Mouse (Mus musculus): ENCODE results near the gene Pcsk7. TPM values are rescaled to one million over a fixed set of nuclear protein-coding genes. Genes with fewer than 3 reads are reported as not detected.

Gene Pcsk7
- total RNA-seq, 2 experiments from 2014 or later, result 12.6 to 13.9 TPM

DNA sequence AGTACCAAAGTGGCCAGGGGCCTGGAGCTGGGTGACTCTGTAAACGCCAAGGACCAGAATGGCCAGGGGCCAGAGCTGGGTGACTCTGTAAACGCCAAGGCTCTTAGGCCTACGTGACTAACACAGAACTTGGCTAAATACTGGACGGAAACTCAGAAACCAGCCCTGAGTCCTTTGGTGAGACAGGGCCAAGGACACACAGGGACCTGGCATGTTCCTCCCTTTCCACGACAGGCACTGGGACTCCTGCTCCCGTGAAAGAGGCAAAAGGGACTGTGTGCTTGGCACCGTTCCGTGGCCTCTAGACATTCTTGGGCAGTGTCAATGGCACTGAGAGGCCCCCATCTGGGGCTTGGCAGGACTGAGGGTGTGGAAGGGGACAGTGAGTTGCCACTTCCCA, 31.8 kb downstream of the Pcsk7 start:
- no peak for ATAC-seq (replicated peaks; ENCODE audit: poor library complexity, severe bottlenecking)

DNA sequence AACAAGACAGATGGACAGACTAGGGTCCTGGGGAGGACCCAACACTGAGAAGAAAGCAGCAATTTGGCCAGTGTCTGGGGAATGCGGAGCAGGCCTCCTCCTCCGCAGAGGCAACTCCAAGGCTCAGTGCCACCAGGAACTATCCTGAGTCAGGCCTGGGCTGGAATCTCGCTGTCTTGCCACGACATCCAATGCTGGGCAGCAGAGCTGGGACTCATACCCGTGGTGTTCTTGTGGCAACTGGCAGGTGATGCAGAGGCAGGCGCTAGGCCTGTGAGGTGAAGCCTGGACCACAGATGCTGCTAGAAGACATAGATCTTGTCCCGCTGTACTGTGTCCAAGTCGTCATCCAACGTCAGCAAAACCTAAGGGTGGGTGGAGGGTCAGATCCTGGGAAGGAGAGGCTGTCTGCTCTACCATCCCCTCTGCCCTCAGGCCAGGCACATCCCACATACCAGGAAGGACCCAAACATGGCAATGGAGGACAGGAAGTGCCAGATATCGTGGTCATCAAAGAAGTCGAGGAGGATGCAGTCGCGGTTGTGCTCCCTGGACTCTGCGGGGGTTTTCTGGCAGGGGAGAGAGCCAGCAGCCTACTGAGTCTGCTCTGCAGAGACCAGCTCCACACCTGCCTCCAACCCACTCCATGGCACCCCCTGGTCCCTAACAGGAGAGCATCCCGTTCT, 32.8 kb downstream of the Pcsk7 start:
- no peak for ATAC-seq (replicated peaks; ENCODE audit: poor library complexity, severe bottlenecking)

DNA sequence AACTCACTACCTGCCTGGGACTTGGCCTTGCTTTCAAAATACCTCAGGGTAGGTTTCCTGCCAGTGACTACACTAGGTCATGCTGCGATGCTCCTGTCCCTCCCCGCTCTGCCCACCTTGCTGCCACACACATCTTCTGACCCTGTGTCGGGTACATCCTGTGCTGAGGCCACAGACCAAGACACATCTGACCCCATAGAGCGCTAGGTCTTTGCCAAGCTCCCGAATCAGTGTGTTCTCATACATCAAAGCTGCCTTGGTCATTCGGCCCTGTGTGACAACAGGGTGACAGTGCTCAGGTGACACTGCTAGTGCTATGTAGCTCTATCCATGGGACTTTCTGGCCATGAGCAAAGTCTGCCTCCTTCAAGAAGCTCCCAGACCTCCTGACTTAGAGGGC, 33.5 kb downstream of the Pcsk7 start:
- ATAC-seq (replicated peaks; ENCODE audit: poor library complexity, severe bottlenecking), result no peak

DNA sequence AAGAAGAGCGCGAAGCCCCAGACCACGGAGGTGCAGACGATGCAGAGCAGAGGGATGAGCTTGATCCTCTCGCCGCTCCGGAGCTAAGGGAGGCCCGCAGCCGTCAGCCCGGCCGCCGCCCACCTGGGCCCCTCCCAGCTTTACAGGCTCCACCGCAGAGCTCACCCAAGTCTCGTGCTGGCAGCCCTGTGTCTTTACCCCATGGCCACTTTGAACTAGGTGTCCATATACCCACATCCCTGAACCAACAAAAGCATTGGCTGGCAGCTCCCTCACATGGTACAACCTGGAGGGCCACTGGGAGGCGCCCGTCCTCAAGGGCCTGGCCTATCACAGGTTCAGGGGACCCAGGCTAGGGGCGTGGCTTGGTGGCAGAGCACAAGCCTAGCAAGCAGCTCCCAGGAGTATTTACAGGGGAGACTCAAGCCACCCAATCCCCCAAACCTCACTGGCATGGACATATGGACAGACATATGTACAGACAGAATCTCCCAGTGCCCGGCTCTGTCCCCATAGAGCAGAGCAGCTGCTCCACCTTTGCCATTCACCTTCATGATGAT, 35.1 kb downstream of the Pcsk7 start:
- no peak for ATAC-seq (replicated peaks; ENCODE audit: poor library complexity, severe bottlenecking)

DNA sequence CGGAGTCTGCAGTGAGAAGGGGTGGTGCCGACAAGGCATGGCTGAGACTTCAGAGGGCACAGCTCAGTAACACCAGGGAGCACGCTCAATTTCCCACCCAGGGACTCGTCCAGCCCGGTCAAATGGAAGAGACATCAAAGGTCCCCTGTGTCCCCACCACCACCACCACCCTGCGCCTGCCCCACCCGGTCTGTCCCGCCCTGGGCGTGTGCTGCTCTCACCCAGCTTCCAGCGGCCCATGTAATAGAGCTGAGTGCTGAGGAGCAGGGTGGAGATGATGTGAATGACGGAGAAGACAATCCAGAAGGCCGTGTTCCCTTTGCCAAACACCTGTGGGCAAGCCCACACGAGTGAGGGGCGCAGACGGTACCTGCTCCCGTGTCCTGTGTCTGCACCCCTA, 36.2 kb downstream of the Pcsk7 start:
- no peak for ATAC-seq (replicated peaks; ENCODE audit: poor library complexity, severe bottlenecking)

DNA sequence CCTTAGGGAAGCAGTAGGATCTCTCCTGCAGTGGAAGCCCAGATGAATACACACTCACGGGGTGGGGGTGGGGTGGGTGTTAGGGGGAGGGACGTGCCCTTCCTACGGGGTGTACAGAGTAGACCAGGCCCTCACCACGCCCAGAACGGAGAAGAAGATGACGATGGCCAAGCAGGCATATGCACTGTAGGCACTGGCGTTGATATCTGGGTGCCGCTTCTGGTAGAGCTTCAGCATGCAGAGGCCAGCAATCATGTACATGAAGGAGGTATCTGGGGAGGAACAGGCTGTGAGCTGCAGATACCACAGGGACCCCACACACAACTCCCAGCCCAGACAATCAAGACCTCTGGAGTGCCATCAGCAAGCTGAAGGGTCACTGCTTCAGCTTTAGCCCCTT, 36.6 kb downstream of the Pcsk7 start:
- no peak for ATAC-seq (replicated peaks; ENCODE audit: poor library complexity, severe bottlenecking)

DNA sequence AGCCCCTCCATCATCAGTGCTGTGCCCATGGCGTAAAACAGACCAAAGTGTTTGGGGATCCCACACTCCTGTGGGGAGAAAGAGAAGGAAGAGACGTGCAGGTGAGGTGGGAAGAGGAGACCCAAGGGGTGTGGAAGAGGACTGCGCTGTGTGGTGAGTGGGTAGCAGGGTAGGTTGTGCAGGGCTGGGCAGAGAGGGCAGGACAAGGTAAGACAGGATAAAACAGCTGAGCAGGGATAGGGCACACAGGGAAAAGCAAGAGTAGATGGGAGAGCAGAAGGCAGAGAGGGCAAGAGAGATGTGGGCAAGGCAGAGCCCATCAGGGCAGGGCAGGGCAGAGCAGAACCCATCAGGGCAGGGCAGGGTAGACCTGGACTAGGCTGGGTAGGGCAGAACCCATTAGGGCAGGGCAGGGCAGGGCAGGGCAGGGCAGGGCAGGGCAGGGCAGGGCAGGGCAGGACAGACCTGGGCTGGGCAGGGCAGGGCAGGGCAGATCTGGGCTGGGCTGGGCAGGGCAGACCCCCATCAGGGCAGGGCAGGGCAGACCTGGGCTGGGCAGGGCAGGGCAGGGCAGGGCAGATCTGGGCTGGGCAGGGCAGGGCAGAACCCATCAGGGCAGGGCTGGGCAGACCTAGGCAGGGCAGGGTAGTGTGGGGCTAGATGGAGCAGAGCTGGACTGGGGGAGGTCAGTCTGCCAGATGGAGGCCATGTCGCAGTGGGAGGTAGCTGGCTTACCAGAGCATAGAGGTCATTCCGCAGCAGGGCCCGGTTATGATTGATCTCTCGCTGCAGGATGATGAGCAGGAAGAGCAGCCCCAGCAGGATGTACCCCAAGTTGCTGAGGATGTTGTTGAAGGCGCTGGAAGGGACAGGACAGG, 37.6 kb downstream of the Pcsk7 start:
- no peak for ATAC-seq (replicated peaks; ENCODE audit: poor library complexity, severe bottlenecking)

DNA sequence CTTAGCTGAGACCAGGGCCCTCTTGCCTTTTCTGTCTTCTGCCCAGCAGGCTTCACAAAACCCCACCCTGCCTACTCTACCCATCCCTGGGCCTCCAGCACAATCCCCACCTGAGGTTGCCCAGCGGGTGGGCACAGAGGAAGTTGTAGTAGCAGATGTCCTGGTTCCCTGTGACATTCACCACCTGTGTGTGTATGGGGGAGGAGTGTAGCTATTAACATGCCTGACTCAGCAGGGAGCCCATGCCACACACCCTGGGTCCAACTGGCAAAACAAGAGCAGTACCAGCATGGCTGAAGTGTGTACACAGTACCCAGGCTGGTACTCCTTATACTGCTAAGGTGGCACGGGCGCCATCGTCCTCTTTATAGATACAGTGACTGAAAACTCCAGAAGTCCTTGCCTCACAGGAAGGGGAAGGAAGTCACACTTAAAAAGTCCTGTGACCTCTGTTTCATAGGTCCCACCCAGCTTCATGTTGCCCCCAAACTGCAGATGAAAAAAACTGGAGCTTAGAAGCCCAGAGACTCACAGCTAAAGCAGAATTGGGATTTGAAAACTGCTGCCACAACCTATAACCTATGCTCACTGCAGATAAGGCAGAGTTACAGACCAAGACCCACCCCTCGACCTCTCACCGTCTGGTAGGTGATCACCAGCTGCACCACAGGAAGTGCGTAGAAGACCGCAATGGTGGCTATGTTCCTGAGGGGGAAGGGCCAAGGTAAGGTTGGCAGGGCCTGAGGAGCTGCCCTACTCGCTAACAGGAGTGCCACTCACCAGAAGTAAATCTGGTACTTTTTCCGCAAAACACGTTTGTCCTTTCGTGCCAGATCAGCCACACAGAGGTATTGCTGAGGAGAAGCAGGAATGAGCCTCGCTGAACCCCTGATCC, 38.5 kb downstream of the Pcsk7 start:
- ATAC-seq (replicated peaks; ENCODE audit: poor library complexity, severe bottlenecking), result peak; percentile 58

DNA sequence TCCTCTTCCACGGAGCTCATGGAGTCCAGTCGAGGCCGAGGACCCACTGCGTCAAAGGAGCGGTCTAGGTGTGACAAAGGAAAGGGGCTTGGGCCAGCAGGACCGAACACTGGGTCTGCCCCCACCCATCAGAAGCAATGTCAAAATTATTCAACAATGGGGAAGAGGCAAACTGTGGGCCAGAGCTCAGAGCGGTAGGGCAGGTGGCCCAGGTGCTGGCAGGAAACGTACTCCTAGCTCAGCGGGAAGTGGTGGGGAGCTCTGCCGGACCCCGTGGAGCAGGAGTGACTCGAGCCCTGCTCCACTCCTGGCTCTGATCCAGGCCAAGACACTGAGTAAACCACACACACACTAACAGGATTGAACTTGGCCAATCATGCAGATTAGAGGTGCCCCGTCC, 39.4 kb downstream of the Pcsk7 start:
- peak; percentile 17 for ATAC-seq (replicated peaks; ENCODE audit: poor library complexity, severe bottlenecking)

DNA sequence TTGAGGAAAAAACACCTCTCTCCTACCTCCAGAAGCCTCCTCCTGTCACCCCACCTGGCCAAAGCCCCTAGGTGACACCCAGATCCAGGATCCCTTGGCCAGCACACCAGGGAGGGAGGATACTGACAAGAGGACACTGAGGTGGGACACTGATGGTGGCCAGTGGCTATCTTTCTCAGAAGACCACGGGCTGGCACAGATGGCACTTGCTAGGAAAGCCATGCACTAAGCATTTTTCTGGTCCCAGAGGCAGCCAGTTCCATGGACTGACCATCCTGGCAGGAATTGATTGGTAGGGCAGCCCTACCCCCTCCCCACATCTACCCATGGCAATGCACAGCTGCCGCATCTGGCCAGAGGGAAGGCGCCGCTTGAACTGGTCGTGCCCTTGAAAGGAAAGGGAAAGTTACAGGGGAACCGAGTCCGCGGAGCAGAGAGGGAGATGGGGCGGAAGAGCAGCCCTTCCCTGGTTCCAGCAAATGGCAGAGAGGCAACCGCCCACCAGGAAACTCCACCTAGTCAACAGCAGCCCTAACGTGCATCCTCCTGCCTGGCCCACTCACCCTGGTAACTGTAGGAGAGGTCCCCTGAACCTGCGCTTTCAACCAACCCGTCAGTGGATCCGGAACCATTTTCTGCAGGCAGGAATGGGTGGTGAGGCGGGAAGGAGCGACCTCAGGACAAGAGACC, 40.0 kb downstream of the Pcsk7 start:
- ATAC-seq (replicated peaks; ENCODE audit: poor library complexity, severe bottlenecking), result no peak

DNA sequence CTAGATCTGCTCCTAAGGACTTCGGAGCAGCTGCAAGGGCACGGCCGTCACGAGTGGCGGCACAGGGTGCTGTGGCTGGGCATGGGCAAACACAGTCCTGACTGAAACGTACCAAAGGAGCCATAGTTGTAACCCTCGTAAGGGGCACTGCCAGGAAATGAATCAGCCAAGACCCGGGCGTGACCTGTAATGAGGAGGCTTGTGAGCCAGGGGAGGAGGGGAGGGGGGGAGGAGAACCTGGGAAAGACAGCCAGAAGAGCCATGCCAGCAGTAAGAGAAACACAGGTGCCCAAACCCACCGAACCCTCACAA, 40.5 kb downstream of the Pcsk7 start:
- ATAC-seq (replicated peaks; ENCODE audit: poor library complexity, severe bottlenecking), result no peak

DNA sequence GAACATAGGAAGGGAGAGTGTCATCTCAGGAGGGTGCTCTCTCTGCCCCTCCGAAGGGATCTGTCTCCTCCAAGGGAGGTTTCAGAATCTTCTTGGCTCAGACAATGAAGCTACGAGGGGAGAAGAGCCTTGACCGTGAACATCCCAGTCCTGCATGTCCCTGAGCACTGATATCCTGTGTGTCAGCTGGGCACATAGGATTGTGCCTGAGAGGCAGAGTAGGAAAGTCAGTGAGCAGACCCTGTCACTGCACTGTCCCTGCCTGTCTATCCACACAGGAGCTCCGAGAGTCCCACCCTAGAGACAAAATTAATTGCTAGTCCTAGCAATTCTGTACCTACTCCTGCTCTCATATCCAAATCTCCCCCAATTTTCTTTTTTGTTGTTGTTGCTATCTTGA, 45.8 kb downstream of the Pcsk7 start:
- ATAC-seq (replicated peaks; ENCODE audit: poor library complexity, severe bottlenecking), result no peak

DNA sequence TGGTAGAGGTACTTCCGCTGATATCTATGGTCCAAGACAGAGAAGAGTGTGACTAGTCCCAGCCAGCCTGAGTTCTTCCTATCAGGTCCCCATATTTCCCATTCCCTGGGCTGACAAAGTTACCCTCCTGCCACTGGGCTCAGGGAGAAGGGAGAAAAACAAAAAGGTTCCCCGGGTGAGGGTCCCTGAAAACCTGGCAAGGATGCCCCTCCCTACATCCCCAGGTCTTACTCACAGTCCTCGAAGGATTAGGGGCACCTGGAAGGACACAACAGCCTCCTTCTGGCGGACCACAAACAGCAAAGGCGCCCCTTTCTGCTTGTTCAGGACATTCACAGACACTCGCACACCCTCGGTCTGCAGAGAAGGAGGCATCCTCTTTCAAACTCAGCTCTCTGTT, 46.6 kb downstream of the Pcsk7 start:
- ATAC-seq (replicated peaks; ENCODE audit: poor library complexity, severe bottlenecking), result no peak

DNA sequence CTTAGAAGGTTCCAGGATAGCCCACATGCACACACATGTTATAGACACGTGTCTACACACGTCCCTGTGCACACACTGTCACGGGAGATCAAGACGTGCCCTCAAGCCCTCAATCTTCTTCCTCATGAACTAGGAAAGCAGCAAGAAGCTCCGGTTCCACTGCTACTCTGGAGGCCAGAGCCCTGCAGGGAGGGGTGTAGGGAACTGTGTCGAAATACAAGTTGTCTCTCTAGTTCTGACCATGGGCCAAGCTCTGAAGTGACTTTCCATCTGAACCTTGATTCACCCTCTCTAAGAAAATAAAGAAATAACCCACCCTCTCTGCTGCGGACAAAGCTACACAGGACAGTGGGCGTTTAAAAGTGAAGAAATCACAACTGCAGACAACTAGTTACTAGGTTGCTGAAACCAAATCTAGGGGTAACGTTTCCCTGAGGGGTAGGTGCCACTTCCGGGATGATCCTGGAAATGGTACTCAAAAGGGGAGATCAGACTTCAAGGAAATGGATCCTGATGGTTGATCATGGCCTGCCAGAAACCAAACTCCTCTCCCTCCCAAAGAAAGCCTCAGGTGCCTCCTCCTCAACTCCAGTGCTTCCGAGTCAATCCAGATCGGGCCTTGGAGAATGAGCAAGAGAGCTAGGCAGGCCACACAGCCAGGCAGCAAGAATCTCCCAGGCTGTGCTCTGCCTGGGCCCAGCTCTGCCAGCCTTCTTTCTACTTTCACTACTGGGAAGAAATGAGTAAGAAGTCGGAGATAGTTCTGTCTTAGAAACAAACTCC, 47.4 kb downstream of the Pcsk7 start:
- ATAC-seq (replicated peaks; ENCODE audit: poor library complexity, severe bottlenecking), result peak; percentile 54

DNA sequence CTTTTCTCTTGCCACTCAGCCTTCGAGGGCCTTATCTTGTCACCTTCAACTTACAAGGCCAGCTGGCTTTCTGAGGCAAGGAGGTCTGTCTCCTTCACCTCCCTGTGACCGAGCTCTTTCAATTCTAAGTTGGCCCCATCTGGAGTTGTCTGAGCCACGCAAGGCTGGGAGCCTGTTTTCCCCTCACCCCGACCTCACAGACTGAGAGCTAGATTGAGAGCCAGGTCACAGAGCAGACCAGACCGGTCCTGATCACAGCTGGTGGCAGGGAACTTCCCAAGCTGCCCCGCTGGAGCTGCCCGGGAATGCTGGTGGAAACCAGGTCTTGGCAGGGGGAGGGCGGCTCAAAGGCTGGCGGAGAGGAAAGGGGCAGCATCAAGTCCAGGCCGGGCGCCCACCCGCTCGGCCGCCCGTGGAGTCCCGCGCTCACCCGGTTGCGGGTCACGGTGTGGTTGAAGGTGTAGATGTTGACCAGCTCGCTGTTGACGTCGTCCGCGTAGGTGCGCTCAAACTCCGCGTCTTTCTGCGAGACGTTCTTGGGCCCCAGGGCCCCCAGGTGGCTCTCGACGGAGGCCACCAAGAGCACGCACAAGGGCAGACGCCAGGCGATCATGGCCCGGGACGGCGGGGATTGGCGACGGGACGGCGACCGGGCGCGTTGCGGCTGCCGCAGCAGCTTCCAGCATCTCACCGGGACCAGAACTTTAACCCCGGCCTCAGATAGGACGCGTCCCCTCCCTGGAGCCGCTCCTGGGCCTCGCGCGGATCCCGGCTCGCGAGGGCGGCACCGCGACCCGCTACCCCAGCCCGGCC, 48.2 kb downstream of the Pcsk7 start:
- peak; percentile 12; the same call in 1 of the 2 replicates for ATAC-seq (replicated peaks; ENCODE audit: poor library complexity, severe bottlenecking)

DNA sequence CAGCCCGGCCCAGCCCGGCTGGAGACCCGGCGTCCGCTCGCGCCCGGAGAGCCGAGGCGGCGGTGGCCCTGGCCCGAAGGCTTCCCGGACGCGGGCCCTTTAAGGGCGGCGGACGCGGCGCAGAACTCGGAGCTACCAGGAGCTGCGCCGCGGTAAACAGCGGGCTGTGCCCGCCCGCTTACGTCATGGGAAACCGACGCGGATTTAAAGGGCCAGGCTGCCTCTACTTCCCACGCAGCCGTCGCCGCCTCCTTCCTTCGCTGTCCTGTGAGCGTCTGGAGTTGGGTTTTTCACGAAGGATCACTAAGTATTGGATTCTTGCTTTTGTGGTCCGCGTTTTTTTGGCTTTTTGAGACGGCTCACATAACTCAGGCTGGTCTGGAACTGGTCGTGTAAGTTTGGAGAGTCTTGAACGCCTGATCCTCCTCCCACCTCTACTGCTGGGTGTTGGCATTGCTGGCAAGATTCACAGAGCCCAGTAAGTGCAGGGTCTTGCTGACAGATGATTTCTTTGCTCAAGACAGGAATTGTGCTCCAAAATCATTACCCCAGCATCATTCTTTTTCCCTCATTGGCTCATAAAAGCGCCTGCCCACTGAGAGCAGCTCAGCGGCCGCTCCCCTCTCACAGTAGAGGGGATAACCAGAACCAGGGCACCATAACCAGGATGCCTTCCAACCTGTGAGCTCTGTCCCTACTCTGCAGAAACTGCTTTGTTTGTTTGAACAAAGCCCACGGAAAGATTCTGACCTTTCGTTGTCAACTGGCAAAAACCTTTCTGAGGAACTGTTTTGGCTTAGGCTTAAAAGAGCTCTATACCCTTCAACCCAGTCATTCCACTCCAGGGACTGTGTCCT, 49.0 kb downstream of the Pcsk7 start, which contains the start of gene Sidt2:
Sidt2 (minus strand) TSS at position 152 of the 857 bp plus-strand sequence.
- ATAC-seq (replicated peaks; ENCODE audit: poor library complexity, severe bottlenecking), result peak; percentile 55

DNA sequence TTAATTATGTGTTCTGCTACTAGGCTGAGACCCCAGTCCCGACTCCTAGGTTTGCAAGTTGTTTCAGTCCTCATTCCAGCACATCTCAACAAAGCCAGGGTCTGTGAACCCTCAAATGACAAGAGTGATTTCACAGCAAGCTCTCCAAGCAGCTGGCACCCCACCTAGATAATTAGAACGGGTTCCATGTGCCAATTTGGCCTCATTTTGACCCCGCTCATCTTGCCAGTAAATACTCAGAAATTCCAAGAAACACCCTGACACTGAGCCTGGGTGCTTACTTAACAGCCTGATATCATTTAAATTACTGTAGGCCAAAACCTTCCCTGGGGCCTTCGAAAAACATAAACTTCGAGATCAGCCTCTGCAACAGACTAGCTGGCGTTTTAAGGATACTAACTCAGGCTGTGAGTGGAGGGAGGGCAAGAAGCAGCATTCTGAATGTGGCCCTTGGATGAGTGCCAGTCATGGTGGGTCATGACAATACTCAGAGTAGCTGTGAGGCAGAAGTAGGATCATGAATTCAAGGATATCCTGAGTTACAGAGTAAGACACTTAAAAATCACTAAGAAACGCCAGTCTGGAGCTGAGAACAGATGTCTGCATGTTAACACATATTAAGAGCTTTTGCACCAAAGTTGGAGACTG, 51.9 kb downstream of the Pcsk7 start:
- no peak for ATAC-seq (replicated peaks; ENCODE audit: poor library complexity, severe bottlenecking)

All from granulocyte monocyte progenitor cell, adult 5-6 weeks (primary cell).